Mouse (Mus musculus) heart, embryonic 15.5 days (tissue): ENCODE measurements around the gene 4933405L10Rik. TPM values are rescaled to one million over a fixed set of nuclear protein-coding genes. Genes with fewer than 3 reads are reported as not detected.

Experiments
- ATAC-seq: fragments of 200-750 bp; cut with Nextera tagmentation; replicated peaks from 2 replicates; pipeline ENCODE4 v1.8.0; 2017; ENCODE audit warnings: low read depth, moderate TSS enrichment; ENCODE audit not compliant: insufficient number of reproducible peaks, insufficient read depth, low FRiP score
- H3K27ac ChIP-seq: fragments of 300-500 bp; sonication (generic); 2 replicates; pipeline ENCODE4 v1.5.1; 2015; ENCODE audit warnings: mild to moderate bottlenecking, inconsistent platforms
- H3K27me3 ChIP-seq: fragments of 300-500 bp; sonication (generic); 2 replicates; pipeline ENCODE4 v1.6.1; 2015; ENCODE audit warnings: inconsistent platforms
- H3K36me3 ChIP-seq: fragments of 300-500 bp; sonication (generic); 2 replicates; pipeline ENCODE4 v1.6.1; 2015; ENCODE audit warnings: mild to moderate bottlenecking, inconsistent platforms
- H3K4me1 ChIP-seq: fragments of 300-500 bp; sonication (generic); replicated peaks from 2 replicates; pipeline ENCODE4 v1.6.1; 2015; ENCODE audit warnings: inconsistent platforms
- H3K4me2 ChIP-seq: fragments of 300-500 bp; sonication (generic); 2 replicates; pipeline ENCODE4 v1.6.1; 2015; ENCODE audit warnings: inconsistent platforms, mild to moderate bottlenecking, moderate library complexity
- H3K4me3 ChIP-seq: fragments of 300-500 bp; sonication (generic); 2 replicates; pipeline ENCODE4 v1.5.1; 2015; ENCODE audit warnings: mild to moderate bottlenecking, inconsistent platforms
- H3K9ac ChIP-seq: fragments of 300-500 bp; sonication (generic); 2 replicates; pipeline ENCODE4 v1.6.1; 2015; ENCODE audit warnings: mild to moderate bottlenecking, inconsistent platforms
- H3K9me3 ChIP-seq: fragments of 300-500 bp; sonication (generic); replicated peaks from 2 replicates; pipeline ENCODE4 v1.6.1; 2016; ENCODE audit warnings: inconsistent platforms
- WGBS: fragments of 180-500 bp; shearing (Covaris S2); methylation state at CpG from one replicate; pipeline ENCODE4 v1.1.7; 2015; ENCODE audit warnings: mixed read lengths; 5-methylcytosine and 5-hydroxymethylcytosine counted together
- polyA plus RNA-seq: library from polyadenylated mRNA; unstranded; fragments of >200 nt; fragmentation: Nextera tagmentation; extraction: Ambion mirVana; gene quantifications from 2 replicates; pipeline ENCODE4 v1.2.1, GENCODE M21; 2015

4933405L10Rik gene
- polyA plus RNA-seq, 1 experiment from 2014 or later: not detected

DNA sequence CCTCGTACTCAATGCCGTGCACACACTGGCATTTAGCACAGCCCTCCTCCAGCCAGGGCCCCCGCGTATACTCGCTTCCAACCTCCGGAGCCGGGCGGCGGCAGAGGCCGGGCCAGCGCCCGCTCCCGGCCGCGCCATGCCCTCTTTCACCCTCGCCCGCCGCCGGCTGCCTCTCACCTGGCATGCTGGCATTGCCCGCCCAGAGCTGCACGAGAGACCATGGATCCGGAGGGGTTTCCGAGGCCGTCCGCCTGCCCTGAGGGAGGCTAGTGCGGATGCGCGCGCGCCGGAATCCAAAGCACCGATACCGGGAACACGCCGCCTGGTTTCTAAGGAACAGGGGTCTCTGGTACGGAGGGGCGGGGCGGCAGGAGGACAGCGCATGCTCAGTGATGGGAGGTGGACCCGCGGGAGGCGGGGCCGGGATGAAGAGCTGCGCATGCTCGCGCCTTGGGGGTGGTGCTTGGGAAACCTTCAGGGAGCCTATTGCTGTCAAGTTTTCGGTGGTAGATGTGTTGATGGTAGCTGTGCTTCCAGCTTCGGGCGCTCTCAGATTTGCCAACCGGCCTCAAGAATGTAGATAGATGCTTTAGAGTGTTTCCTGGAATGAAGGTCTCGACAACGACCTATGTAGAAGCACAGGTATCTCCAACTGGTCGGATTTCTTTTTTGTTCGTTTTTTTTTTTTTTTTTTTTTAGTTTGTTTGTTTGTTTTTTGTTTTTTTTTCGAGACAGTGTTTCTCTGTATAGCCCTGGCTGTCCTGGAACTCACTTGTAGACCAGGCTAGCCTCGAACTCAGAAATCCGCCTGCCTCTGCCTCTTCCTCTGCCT lies 51.0 kb downstream of the 4933405L10Rik start, which contains the start of gene Gfod2:
Gene Gfod2 (minus strand): TSS at position 388 of the 832 bp plus-strand sequence.
- WGBS: 3% methylated on average over 57 of the region's 57 CpGs
- ATAC-seq: peak; percentile 98
- Histone ChIP-seq H3K4me3 (peak within 1 kb of the TSS; percentile 76), H3K27me3 (no peaks in the 10 kb centered on the region), H3K9me3 (no peaks in the 10 kb centered on the region), H3K36me3 (no peaks in the 10 kb centered on the region), H3K9ac (peak within 1 kb of the TSS; percentile 77), H3K27ac (peak within 1 kb of the TSS; percentile 75), H3K4me1 (peaks cover 14% of the 10 kb centered on the region), H3K4me2 (peak within 1 kb of the TSS; percentile 79)

Other genes with a start within 250 kb of the 4933405L10Rik start
- 27.5 and 39.8 TPM in 2 replicates for gene Tppp3, start 236.1 kb upstream of the 4933405L10Rik start, polyA plus RNA-seq
- 23.2 and 30.7 TPM in 2 replicates for gene Zdhhc1, start 210.8 kb upstream of the 4933405L10Rik start, polyA plus RNA-seq
- gene Hsd11b2, start 188.9 kb upstream of the 4933405L10Rik start, polyA plus RNA-seq: 0.15 and 0.58 TPM in 2 replicates
- gene Atp6v0d1, start 141.6 kb upstream of the 4933405L10Rik start, polyA plus RNA-seq: 50.0 and 63.3 TPM in 2 replicates
- gene Ripor1, start 102.4 kb upstream of the 4933405L10Rik start, polyA plus RNA-seq: 27.9 and 36.5 TPM in 2 replicates
- 64.5 and 77.1 TPM in 2 replicates for gene Ctcf, start 71.1 kb upstream of the 4933405L10Rik start, polyA plus RNA-seq
- gene Agrp, start 70.3 kb upstream of the 4933405L10Rik start, polyA plus RNA-seq: 0.24 and 0.29 TPM in 2 replicates
- gene Carmil2, start 21.4 kb upstream of the 4933405L10Rik start, polyA plus RNA-seq: 0.26 and 2.4 TPM in 2 replicates
- 33.7 and 43.3 TPM in 2 replicates for gene Acd, start 6.6 kb upstream of the 4933405L10Rik start, polyA plus RNA-seq
- gene Pard6a, start 6.5 kb upstream of the 4933405L10Rik start, polyA plus RNA-seq: 13.8 and 13.9 TPM in 2 replicates
- gene Enkd1, start 555 bp downstream of the 4933405L10Rik start, polyA plus RNA-seq: 9.8 and 12.7 TPM in 2 replicates
- 9.4 and 10.1 TPM in 2 replicates for gene Gfod2, start 51.0 kb downstream of the 4933405L10Rik start, polyA plus RNA-seq
- gene Ranbp10, start 119.7 kb downstream of the 4933405L10Rik start, polyA plus RNA-seq: 8.1 and 11.0 TPM in 2 replicates
- 0.06 and 0.29 TPM in 2 replicates for gene Tsnaxip1, start 120.1 kb downstream of the 4933405L10Rik start, polyA plus RNA-seq
- gene Cenpt, start 145.6 kb downstream of the 4933405L10Rik start, polyA plus RNA-seq: 30.1 and 36.8 TPM in 2 replicates
- gene Thap11, start 147.5 kb downstream of the 4933405L10Rik start, polyA plus RNA-seq: 44.7 and 52.5 TPM in 2 replicates
- gene Nutf2, start 152.9 kb downstream of the 4933405L10Rik start, polyA plus RNA-seq: 154 and 173 TPM in 2 replicates
- 25.3 and 34.7 TPM in 2 replicates for gene Edc4, start 173.2 kb downstream of the 4933405L10Rik start, polyA plus RNA-seq
- gene Nrn1l, start 185.9 kb downstream of the 4933405L10Rik start, polyA plus RNA-seq: 0.73 and 0.80 TPM in 2 replicates
- gene Pskh1, start 192.8 kb downstream of the 4933405L10Rik start, polyA plus RNA-seq: 19.5 and 25.8 TPM in 2 replicates
- 0.84 and 0.85 TPM in 2 replicates for gene Ctrl, start 226.2 kb downstream of the 4933405L10Rik start, polyA plus RNA-seq
- 59.4 and 93.4 TPM in 2 replicates for gene Psmb10, start 230.8 kb downstream of the 4933405L10Rik start, polyA plus RNA-seq
- gene Lcat, start 235.7 kb downstream of the 4933405L10Rik start, polyA plus RNA-seq: 1.3 and 1.7 TPM in 2 replicates